Mouse (Mus musculus): ENCODE results near the gene Ccdc155. TPM values are rescaled to one million over a fixed set of nuclear protein-coding genes. Genes with fewer than 3 reads are reported as not detected.

Ccdc155 gene
- polyA plus RNA-seq, 1 experiment from 2014 or later: 0.78 TPM

GRCm38 (mm10) chr7:45216442-45217183 is 11.9 kb upstream of the Ccdc155 start:
- H3K4me1 ChIP-seq: peaks cover 52% of the 10 kb centered on the region
- H3K9ac ChIP-seq: peak overlapping the region; percentile 98
- peak overlapping the region; percentile 87 for H3K4me3 ChIP-seq (replicated peaks)
- ATAC-seq (replicated peaks; ENCODE audit: low FRiP score): peak; percentile 84
- WGBS: 2% methylated on average over 13 of the region's 13 CpGs
- peak overlapping the region; percentile 96 for H3K27ac ChIP-seq
- no peaks in the 10 kb centered on the region for H3K9me3 ChIP-seq (replicated peaks)
- H3K4me2 ChIP-seq: peak overlapping the region; percentile 75
- H3K36me3 ChIP-seq: peaks cover 46% of the 10 kb centered on the region
- peaks cover 9% of the 10 kb centered on the region for H3K27me3 ChIP-seq

GRCm38 (mm10) chr7:45215673-45216441 is 11.2 kb upstream of the Ccdc155 start, which contains the start of gene Tead2:
Gene Tead2, plus strand, starts transcription at chr7:45215753.
- ATAC-seq (replicated peaks; ENCODE audit: low FRiP score): peak; percentile 65
- Histone ChIP-seq H3K9ac (peak within 1 kb of the TSS; percentile 98), H3K9me3 (replicated peaks) (no peaks in the 10 kb centered on the region), H3K27me3 (peaks cover 17% of the 10 kb centered on the region), H3K4me3 (replicated peaks) (peak within 1 kb of the TSS; percentile 87), H3K4me1 (peaks cover 55% of the 10 kb centered on the region), H3K4me2 (peak within 1 kb of the TSS; percentile 75), H3K27ac (peak within 1 kb of the TSS; percentile 96), H3K36me3 (peaks cover 38% of the 10 kb centered on the region)
- under 1% methylated on average over 55 of the region's 55 CpGs for WGBS

- peaks cover 17% of the 10 kb centered on the region for H3K36me3 ChIP-seq
- 47% methylated on average over 5 of the region's 5 CpGs for WGBS
- H3K9ac ChIP-seq: no peak overlapping the region
- no peak overlapping the region for H3K4me3 ChIP-seq (replicated peaks)
- peaks cover 37% of the 10 kb centered on the region for H3K4me1 ChIP-seq
- peaks cover 29% of the 10 kb centered on the region for H3K27me3 ChIP-seq
- no peaks in the 10 kb centered on the region for H3K9me3 ChIP-seq (replicated peaks)
- no peak for ATAC-seq (replicated peaks; ENCODE audit: low FRiP score)
- H3K4me2 ChIP-seq: no peak overlapping the region
- no peak overlapping the region for H3K27ac ChIP-seq
Measured at GRCm38 (mm10) chr7:45213708-45214107, 9.0 kb upstream of the Ccdc155 start.

DNA sequence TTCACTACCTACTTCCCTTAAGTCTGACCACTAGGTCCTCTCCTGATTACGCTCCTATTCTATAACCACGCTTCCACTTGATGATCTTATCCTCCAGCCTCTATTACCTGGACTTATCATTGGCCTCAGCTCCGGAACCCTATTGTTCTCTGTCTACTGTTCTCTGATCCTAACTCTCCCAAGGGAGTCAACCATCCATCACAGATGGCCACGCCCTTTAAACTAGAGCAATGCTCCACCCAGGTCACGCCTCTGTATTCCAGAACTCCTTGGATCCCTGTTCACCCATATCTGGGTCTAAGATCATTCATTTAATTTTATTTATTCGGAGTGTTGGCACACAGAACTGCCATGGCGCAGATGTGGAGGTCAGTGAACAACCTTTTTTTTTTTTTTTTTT is 7.7 kb upstream of the Ccdc155 start:
- H3K27ac ChIP-seq: no peak overlapping the region
- no peak for ATAC-seq (replicated peaks; ENCODE audit: low FRiP score)
- peaks cover 29% of the 10 kb centered on the region for H3K27me3 ChIP-seq
- H3K4me3 ChIP-seq (replicated peaks): no peak overlapping the region
- H3K9me3 ChIP-seq (replicated peaks): no peaks in the 10 kb centered on the region
- peaks cover 3% of the 10 kb centered on the region for H3K36me3 ChIP-seq
- H3K4me2 ChIP-seq: peak overlapping the region; percentile 54; the same call in 1 of the 2 replicates
- no peak overlapping the region for H3K9ac ChIP-seq
- H3K4me1 ChIP-seq: peaks cover 25% of the 10 kb centered on the region
- WGBS: 72% methylated on average over 7 of the region's 7 CpGs

- 4% methylated on average over 17 of the region's 17 CpGs for WGBS
- H3K4me3 ChIP-seq (replicated peaks): peak within 1 kb of the TSS; percentile 22
Measured at GRCm38 (mm10) chr7:45211851-45212251, 7.2 kb upstream of the Ccdc155 start, which contains the start of gene Dkkl1. Gene Dkkl1, minus strand, starts transcription at chr7:45212147.

DNA sequence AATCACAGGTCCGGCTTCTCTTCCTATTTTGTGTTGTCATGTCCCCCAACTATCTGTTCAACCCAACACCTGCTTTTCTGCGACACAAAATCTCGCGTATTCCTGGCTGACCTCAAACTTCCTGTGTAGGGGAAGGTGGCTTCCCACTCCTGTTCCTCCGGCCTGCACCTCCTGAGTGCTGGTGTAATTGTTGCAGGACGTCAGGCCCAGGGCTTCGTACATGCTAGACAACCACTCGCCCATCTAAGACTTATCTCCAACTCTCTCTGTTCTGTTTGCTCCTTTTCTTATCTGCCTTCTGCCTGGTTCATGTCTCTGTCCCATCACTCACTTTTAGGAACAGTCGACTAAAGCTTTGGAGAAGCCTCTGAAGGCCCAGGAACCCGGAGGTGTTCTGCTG is 6.4 kb upstream of the Ccdc155 start:
- H3K4me3 ChIP-seq (replicated peaks): no peak overlapping the region
- H3K27me3 ChIP-seq: peaks cover 29% of the 10 kb centered on the region
- H3K4me1 ChIP-seq: peaks cover 16% of the 10 kb centered on the region
- H3K9me3 ChIP-seq (replicated peaks): no peaks in the 10 kb centered on the region
- no peak overlapping the region for H3K9ac ChIP-seq
- ATAC-seq (replicated peaks; ENCODE audit: low FRiP score): no peak
- 64% methylated on average over 10 of the region's 10 CpGs for WGBS
- H3K27ac ChIP-seq: no peak overlapping the region
- peak overlapping the region; percentile 54; the same call in 1 of the 2 replicates for H3K4me2 ChIP-seq
- no peaks in the 10 kb centered on the region for H3K36me3 ChIP-seq

More at GRCm38 (mm10) chr7:45211851-45212251, 7.2 kb upstream of the Ccdc155 start, which contains the start of gene Dkkl1:
- Histone ChIP-seq H3K27me3 (peaks cover 29% of the 10 kb centered on the region), H3K4me1 (peaks cover 20% of the 10 kb centered on the region), H3K9ac (no peak within 1 kb of the TSS), H3K36me3 (no peaks in the 10 kb centered on the region), H3K4me2 (peak within 1 kb of the TSS; percentile 54), H3K27ac (no peak within 1 kb of the TSS), H3K9me3 (replicated peaks) (no peaks in the 10 kb centered on the region)
- no peak for ATAC-seq (replicated peaks; ENCODE audit: low FRiP score)

- H3K4me2 ChIP-seq: no peak overlapping the region
- no peak overlapping the region for H3K27ac ChIP-seq
- H3K4me1 ChIP-seq: peaks cover 14% of the 10 kb centered on the region
- no peak overlapping the region for H3K4me3 ChIP-seq (replicated peaks)
- H3K36me3 ChIP-seq: no peaks in the 10 kb centered on the region
- peaks cover 29% of the 10 kb centered on the region for H3K27me3 ChIP-seq
- no peak overlapping the region for H3K9ac ChIP-seq
- H3K9me3 ChIP-seq (replicated peaks): no peaks in the 10 kb centered on the region
- no peak for ATAC-seq (replicated peaks; ENCODE audit: low FRiP score)
- WGBS: 82% methylated on average over 6 of the region's 6 CpGs
Measured at GRCm38 (mm10) chr7:45208260-45208659, 3.6 kb upstream of the Ccdc155 start.

GRCm38 (mm10) chr7:45202654-45203053 is 2.0 kb downstream of the Ccdc155 start:
- no peak overlapping the region for H3K9ac ChIP-seq
- H3K4me2 ChIP-seq: no peak overlapping the region
- no peaks in the 10 kb centered on the region for H3K9me3 ChIP-seq (replicated peaks)
- no peak for ATAC-seq (replicated peaks; ENCODE audit: low FRiP score)
- no peak overlapping the region for H3K4me3 ChIP-seq (replicated peaks)
- peaks cover 6% of the 10 kb centered on the region; the same call in 1 of the 2 replicates for H3K4me1 ChIP-seq
- H3K27me3 ChIP-seq: peaks cover 6% of the 10 kb centered on the region; the same call in 1 of the 2 replicates
- H3K27ac ChIP-seq: no peak overlapping the region
- H3K36me3 ChIP-seq: no peaks in the 10 kb centered on the region
- 61% methylated on average over 10 of the region's 10 CpGs for WGBS

- Histone ChIP-seq H3K9ac (0 out of 2 replicates have a peak overlapping the region, but pooled peaks have one; percentile 2), H3K27ac (no peak overlapping the region), H3K4me1 (peaks cover 3% of the 10 kb centered on the region; the same call in 1 of the 2 replicates), H3K36me3 (no peaks in the 10 kb centered on the region), H3K9me3 (replicated peaks) (no peaks in the 10 kb centered on the region), H3K27me3 (peaks cover 22% of the 10 kb centered on the region; the same call in 1 of the 2 replicates), H3K4me2 (no peak overlapping the region), H3K4me3 (replicated peaks) (no peak overlapping the region)
- WGBS: 81% methylated on average over 11 of the region's 11 CpGs
- no peak for ATAC-seq (replicated peaks; ENCODE audit: low FRiP score)
Measured at GRCm38 (mm10) chr7:45198961-45199360, 5.7 kb downstream of the Ccdc155 start.

- Histone ChIP-seq H3K36me3 (no peaks in the 10 kb centered on the region), H3K9me3 (replicated peaks) (no peaks in the 10 kb centered on the region), H3K4me1 (peaks cover 8% of the 10 kb centered on the region; the same call in 1 of the 2 replicates), H3K27ac (no peak overlapping the region), H3K4me3 (replicated peaks) (no peak overlapping the region), H3K9ac (no peak overlapping the region), H3K27me3 (peaks cover 22% of the 10 kb centered on the region; the same call in 1 of the 2 replicates), H3K4me2 (no peak overlapping the region)
- ATAC-seq (replicated peaks; ENCODE audit: low FRiP score): 0 out of 2 replicates have a peak, but pooled peaks have one; percentile 43
- WGBS: 9% methylated on average over 5 of the region's 5 CpGs
Measured at GRCm38 (mm10) chr7:45198435-45198834, 6.3 kb downstream of the Ccdc155 start.

DNA sequence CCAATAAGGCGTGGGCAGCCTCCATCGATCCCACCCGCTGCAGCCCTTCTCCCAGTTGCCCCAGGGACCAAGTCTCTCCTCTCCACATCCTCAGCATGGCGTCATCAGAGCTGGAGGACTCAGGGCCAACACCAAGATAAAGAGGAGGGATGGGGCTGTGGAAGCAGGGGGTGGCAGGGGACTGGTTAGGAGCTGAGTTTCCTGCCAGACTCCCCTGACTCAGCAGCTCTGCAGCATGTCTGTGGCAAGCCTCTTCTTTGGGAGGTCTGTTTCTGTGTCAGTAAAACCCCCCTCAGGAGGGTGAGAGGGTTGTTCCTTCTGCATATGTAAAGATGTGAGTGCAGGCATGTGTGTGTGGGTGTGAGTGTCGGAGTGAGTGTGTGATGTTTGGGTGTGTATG is 7.7 kb downstream of the Ccdc155 start:
- Histone ChIP-seq H3K9ac (no peak overlapping the region), H3K36me3 (no peaks in the 10 kb centered on the region), H3K4me2 (no peak overlapping the region), H3K27me3 (peaks cover 22% of the 10 kb centered on the region; the same call in 1 of the 2 replicates), H3K4me1 (peaks cover 16% of the 10 kb centered on the region), H3K27ac (no peak overlapping the region), H3K4me3 (replicated peaks) (no peak overlapping the region), H3K9me3 (replicated peaks) (no peaks in the 10 kb centered on the region)
- ATAC-seq (replicated peaks; ENCODE audit: low FRiP score): no peak
- 69% methylated on average over 5 of the region's 5 CpGs for WGBS

DNA sequence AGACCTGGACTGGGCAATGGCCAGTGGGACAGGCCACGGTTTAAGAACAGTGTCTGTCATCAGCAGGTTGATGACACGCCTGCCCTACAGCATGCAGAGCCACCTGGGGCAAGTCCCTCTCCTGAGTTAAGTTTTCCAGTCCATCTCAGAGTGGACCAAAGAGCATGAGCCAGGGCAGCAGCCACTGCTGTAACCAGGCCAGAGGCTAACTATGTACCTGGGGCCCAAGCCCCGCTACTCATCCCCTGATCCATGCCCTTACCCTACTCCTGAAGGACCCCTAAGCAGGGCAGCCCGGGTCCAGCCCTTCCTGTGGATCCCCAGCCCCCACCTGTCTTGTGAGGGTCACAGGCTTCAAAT is 8.5 kb downstream of the Ccdc155 start:
- no peak for ATAC-seq (replicated peaks; ENCODE audit: low FRiP score)
- H3K9ac ChIP-seq: no peak overlapping the region
- no peaks in the 10 kb centered on the region for H3K36me3 ChIP-seq
- 87% methylated on average over 4 of the region's 4 CpGs for WGBS
- no peak overlapping the region for H3K27ac ChIP-seq
- H3K4me3 ChIP-seq (replicated peaks): no peak overlapping the region
- peaks cover 25% of the 10 kb centered on the region for H3K4me1 ChIP-seq
- no peaks in the 10 kb centered on the region for H3K9me3 ChIP-seq (replicated peaks)
- peaks cover 26% of the 10 kb centered on the region; the same call in 1 of the 2 replicates for H3K27me3 ChIP-seq
- no peak overlapping the region for H3K4me2 ChIP-seq
